Mouse (Mus musculus) stomach, postnatal 0 days (tissue): Measurements from ENCODE around the gene Dnpep. TPM values are rescaled to one million over a fixed set of nuclear protein-coding genes. Genes with fewer than 3 reads are reported as not detected.

Experiments used
- ATAC-seq: fragments of 200-750 bp; cut with Nextera tagmentation; 2 replicates; pipeline ENCODE4 v1.8.0; 2017; ENCODE audit not compliant: low FRiP score, low TSS enrichment
- DNase-seq: peaks from one replicate; pipeline ENCODE4 v3.0.0-alpha.2; 2016; ENCODE audit warnings: low spot score
- H3K27ac ChIP-seq: fragments of 300-500 bp; sonication (generic); replicated peaks from 2 replicates; pipeline ENCODE4 v1.5.1; 2014; ENCODE audit warnings: mild to moderate bottlenecking, control low read depth
- H3K27me3 ChIP-seq: fragments of 300-500 bp; sonication (generic); 2 replicates; pipeline ENCODE4 v1.6.1; 2014; ENCODE audit warnings: low read length; ENCODE audit not compliant: control insufficient read depth, insufficient read depth
- H3K36me3 ChIP-seq: fragments of 300-500 bp; sonication (generic); 2 replicates; pipeline ENCODE4 v1.6.1; 2014; ENCODE audit warnings: low read length, mixed read lengths; ENCODE audit not compliant: control insufficient read depth, insufficient read depth
- H3K4me1 ChIP-seq: fragments of 300-500 bp; sonication (generic); replicated peaks from 2 replicates; pipeline ENCODE4 v1.6.1; 2014; ENCODE audit warnings: antibody characterized with exemption; ENCODE audit not compliant: control insufficient read depth, insufficient read depth
- H3K4me2 ChIP-seq: fragments of 300-500 bp; sonication (generic); replicated peaks from 2 replicates; pipeline ENCODE4 v1.6.1; 2014; ENCODE audit warnings: low read depth, mild to moderate bottlenecking, control low read depth, moderate library complexity
- H3K4me3 ChIP-seq: fragments of 300-500 bp; sonication (generic); 2 replicates; pipeline ENCODE4 v1.5.1; 2014; ENCODE audit warnings: low read depth, low read length, control low read depth
- H3K9ac ChIP-seq: fragments of 300-500 bp; sonication (generic); 2 replicates; pipeline ENCODE4 v1.6.1; 2014; ENCODE audit warnings: mild to moderate bottlenecking, low read length, control low read depth, mixed read lengths
- H3K9me3 ChIP-seq: fragments of 300-500 bp; sonication (generic); 2 replicates; pipeline ENCODE4 v1.6.1; 2016; ENCODE audit warnings: low read length; ENCODE audit not compliant: control insufficient read depth
- CTCF ChIP-seq: IDR thresholded peaks from 2 replicates; pipeline ENCODE4 v1.5.1; 2016; ENCODE audit warnings: antibody characterized with exemption, low read depth, mild to moderate bottlenecking, moderate library complexity
- EP300 ChIP-seq: optimal IDR thresholded peaks from 2 replicates; pipeline ENCODE3; 2016; ENCODE audit warnings: antibody characterized with exemption
- WGBS: fragments of 180-500 bp; shearing (Covaris S2); extraction: QIAGEN DNeasy Blood & Tissue Kit; methylation state at CpG from one replicate; pipeline ENCODE4 v1.1.7; 2014; 5-methylcytosine and 5-hydroxymethylcytosine counted together
- polyA plus RNA-seq: library from polyadenylated mRNA; unstranded; fragments of >200 nt; fragmentation: Nextera tagmentation; extraction: Ambion mirVana; gene quantifications from 2 replicates; pipeline ENCODE4 v1.2.1, GENCODE M21; 2015

Dnpep gene
- polyA plus RNA-seq, 1 experiment from 2014 or later = 104 TPM

GRCm38 (mm10) chr1:75277195-75278188 lies 40.3 kb downstream of the Dnpep start:
- ATAC-seq (no peak), DNase-seq (peak; percentile 75)
- no peaks in the 10 kb centered on the region for H3K27me3 ChIP-seq
- H3K27ac ChIP-seq = no peak overlapping the region
- no peaks in the 10 kb centered on the region for H3K9me3 ChIP-seq
- no peak overlapping the region for H3K4me2 ChIP-seq
- H3K4me1 ChIP-seq = no peaks in the 10 kb centered on the region
- no peaks in the 10 kb centered on the region for H3K36me3 ChIP-seq
- H3K4me3 ChIP-seq = no peak overlapping the region
- TF ChIP-seq EP300 (no peak), CTCF (no peak)
- H3K9ac ChIP-seq = no peak overlapping the region
- WGBS = 9% methylated on average over 23 of the region's 23 CpGs

GRCm38 (mm10) chr1:75264091-75264880 lies 53.5 kb downstream of the Dnpep start, which contains the start of gene Ptprn:
Ptprn (minus strand) TSS chr1:75264502.
- Histone ChIP-seq H3K27me3 (peaks cover 17% of the 10 kb centered on the region; the same call in 1 of the 2 replicates), H3K9me3 (no peaks in the 10 kb centered on the region), H3K27ac (no peak within 1 kb of the TSS), H3K36me3 (no peaks in the 10 kb centered on the region), H3K4me3 (no peak within 1 kb of the TSS), H3K9ac (no peak within 1 kb of the TSS), H3K4me1 (no peaks in the 10 kb centered on the region), H3K4me2 (no peak within 1 kb of the TSS)
- ATAC-seq (peak; percentile 40; the same call in 1 of the 2 replicates), DNase-seq (no peak)
- no peak for TF ChIP-seq EP300
- no peak for TF ChIP-seq CTCF
- WGBS = 11% methylated on average over 31 of the region's 32 CpGs

DNA sequence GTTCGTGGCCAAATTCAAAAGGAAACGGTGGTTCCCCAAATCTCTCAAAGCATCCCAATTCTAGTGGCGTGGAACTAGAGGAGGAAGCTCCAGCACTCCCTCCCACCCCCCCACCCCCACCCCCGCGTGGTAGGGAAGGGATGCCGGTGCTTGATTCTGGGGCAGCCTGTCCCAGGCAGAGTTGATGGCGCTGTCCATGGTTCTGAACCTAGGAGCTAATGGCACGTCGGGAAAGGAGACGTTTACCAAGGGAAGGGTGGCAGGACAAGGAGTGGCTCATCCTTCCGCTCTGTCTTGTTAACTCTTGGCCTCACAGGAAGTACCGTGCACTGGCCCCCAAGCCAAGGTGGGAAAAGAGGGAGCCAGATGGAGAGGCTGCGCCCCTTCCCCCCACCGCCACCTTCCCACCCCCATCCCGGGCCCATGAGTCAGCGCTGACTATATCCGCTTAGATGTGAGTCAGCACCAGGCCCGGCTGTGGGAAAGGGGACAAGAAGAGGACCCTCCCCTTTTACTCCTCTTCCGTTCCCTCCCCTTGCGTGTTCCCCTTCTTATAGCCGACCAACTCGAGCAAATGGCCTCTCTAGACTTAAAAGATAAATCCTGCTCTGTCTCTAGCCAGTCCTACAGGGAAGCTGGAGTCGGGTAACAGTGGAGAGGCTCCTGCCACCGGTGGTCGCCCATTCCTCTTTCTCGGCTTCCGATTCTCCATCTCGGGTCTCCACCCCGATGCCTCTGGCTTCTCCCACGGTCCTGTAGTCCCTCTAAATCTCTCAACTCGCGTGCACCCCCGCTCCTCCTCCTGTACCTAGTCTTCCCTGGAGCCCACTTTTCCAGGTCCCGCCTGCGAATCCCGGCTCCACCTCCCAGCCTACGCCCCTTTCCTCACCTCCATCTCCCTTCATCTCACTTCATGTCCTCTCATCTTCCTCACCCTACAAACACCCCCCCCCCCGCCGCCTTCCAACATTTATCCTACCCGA lies 54.5 kb downstream of the Dnpep start:
- H3K36me3 ChIP-seq = no peaks in the 10 kb centered on the region
- no peaks in the 10 kb centered on the region for H3K4me1 ChIP-seq
- no peak overlapping the region for H3K4me2 ChIP-seq
- no peak overlapping the region for H3K27ac ChIP-seq
- 3% methylated on average over 33 of the region's 40 CpGs for WGBS
- no peak overlapping the region for H3K4me3 ChIP-seq
- DNase-seq = peak; percentile 79
- H3K27me3 ChIP-seq = peaks cover 17% of the 10 kb centered on the region; the same call in 1 of the 2 replicates
- H3K9me3 ChIP-seq = no peaks in the 10 kb centered on the region
- H3K9ac ChIP-seq = no peak overlapping the region
- TF ChIP-seq CTCF = no peak
- TF ChIP-seq EP300 = no peak
- peak; percentile 73 for ATAC-seq

DNA sequence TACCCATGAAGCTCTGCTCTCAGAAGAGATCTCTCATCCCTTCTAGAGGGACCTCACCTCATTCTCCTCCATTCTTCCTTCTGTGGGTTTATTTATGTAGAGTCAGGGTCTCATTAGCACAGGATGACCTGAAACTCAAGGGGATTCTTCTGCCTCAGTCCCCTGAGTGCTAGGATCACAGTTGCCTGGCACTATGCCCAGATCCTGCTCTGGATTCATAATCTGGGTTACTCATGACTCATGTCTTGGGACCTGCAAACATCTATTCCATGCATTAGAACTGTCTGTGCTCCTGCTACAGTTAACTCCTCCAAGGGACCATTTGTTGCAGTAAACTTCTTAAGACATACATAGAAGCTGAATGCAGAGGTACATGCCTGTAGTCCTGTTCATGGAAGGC lies 56.5 kb downstream of the Dnpep start:
- Histone ChIP-seq H3K9ac (no peak overlapping the region), H3K4me3 (no peak overlapping the region), H3K27me3 (peaks cover 17% of the 10 kb centered on the region; the same call in 1 of the 2 replicates), H3K9me3 (no peaks in the 10 kb centered on the region), H3K36me3 (no peaks in the 10 kb centered on the region), H3K4me1 (no peaks in the 10 kb centered on the region), H3K27ac (no peak overlapping the region), H3K4me2 (no peak overlapping the region)
- TF ChIP-seq EP300 (no peak), CTCF (no peak)
- DNase-seq (no peak), ATAC-seq (no peak)

Other genes starting within 250 kb of the Dnpep start
- 3.5 and 4.2 TPM in 2 replicates for gene Nhej1, start 192.8 kb downstream of the Dnpep start, polyA plus RNA-seq
- 2.2 TPM in 2 replicates for gene Slc23a3, start 184.1 kb downstream of the Dnpep start, polyA plus RNA-seq
- 35.1 and 38.3 TPM in 2 replicates for gene Cnppd1, start 175.3 kb downstream of the Dnpep start, polyA plus RNA-seq
- 30.4 and 31.2 TPM in 2 replicates for gene Retreg2, start 175.2 kb downstream of the Dnpep start, polyA plus RNA-seq
- 43.0 and 44.5 TPM in 2 replicates for gene Zfand2b, start 149.3 kb downstream of the Dnpep start, polyA plus RNA-seq
- gene Abcb6, start 137.6 kb downstream of the Dnpep start, polyA plus RNA-seq = 20.9 and 21.5 TPM in 2 replicates
- gene Ankzf1, start 125.8 kb downstream of the Dnpep start, polyA plus RNA-seq = 12.9 and 13.6 TPM in 2 replicates
- 17.4 and 18.8 TPM in 2 replicates for gene Atg9a, start 125.8 kb downstream of the Dnpep start, polyA plus RNA-seq
- gene Glb1l, start 107.2 kb downstream of the Dnpep start, polyA plus RNA-seq = 5.2 and 7.1 TPM in 2 replicates
- 57.9 and 58.1 TPM in 2 replicates for gene Stk16, start 107.2 kb downstream of the Dnpep start, polyA plus RNA-seq
- 314 and 325 TPM in 2 replicates for gene Tuba4a, start 98.1 kb downstream of the Dnpep start, polyA plus RNA-seq
- 0.25 TPM in 1 of 2 replicates, not detected in the other for gene A630095N17Rik, start 85.9 kb downstream of the Dnpep start, polyA plus RNA-seq
- gene Dnajb2, start 81.6 kb downstream of the Dnpep start, polyA plus RNA-seq = 24.2 and 25.8 TPM in 2 replicates
- gene Ptprn, start 53.5 kb downstream of the Dnpep start, polyA plus RNA-seq = 2.3 and 2.5 TPM in 2 replicates
- 7.7 and 8.7 TPM in 2 replicates for gene Resp18, start 39.6 kb downstream of the Dnpep start, polyA plus RNA-seq
- gene Des, start 42.3 kb upstream of the Dnpep start, polyA plus RNA-seq = 223 and 291 TPM in 2 replicates
- gene Speg, start 57.3 kb upstream of the Dnpep start, polyA plus RNA-seq = 28.8 and 30.0 TPM in 2 replicates
- 85.2 and 98.6 TPM in 2 replicates for gene Gmppa, start 117.9 kb upstream of the Dnpep start, polyA plus RNA-seq
- gene Asic4, start 132.4 kb upstream of the Dnpep start, polyA plus RNA-seq = 0.55 and 0.63 TPM in 2 replicates
- 24.6 and 25.2 TPM in 2 replicates for gene Chpf, start 161.3 kb upstream of the Dnpep start, polyA plus RNA-seq
- 1.4 and 1.7 TPM in 2 replicates for gene Tmem198, start 161.5 kb upstream of the Dnpep start, polyA plus RNA-seq
- gene Obsl1, start 188.5 kb upstream of the Dnpep start, polyA plus RNA-seq = 17.9 and 21.2 TPM in 2 replicates
- gene Inha, start 189.1 kb upstream of the Dnpep start, polyA plus RNA-seq = 4.7 and 6.1 TPM in 2 replicates
- 6.7 and 6.8 TPM in 2 replicates for gene Stk11ip, start 203.5 kb upstream of the Dnpep start, polyA plus RNA-seq
- 7.1 and 7.9 TPM in 2 replicates for gene Slc4a3, start 228.3 kb upstream of the Dnpep start, polyA plus RNA-seq